Mouse (Mus musculus) MEL (cell line): ENCODE results near the gene Alox5ap. TPM values are rescaled to one million over a fixed set of nuclear protein-coding genes. Genes with fewer than 3 reads are reported as not detected.

Experiments used
- DNase-seq: peaks from one replicate; pipeline ENCODE4 v3.0.0; 2011; ENCODE audit warnings: low read depth, low spot score
- H3K27ac ChIP-seq: 2 replicates; pipeline ENCODE4 v1.5.1; 2012; ENCODE audit warnings: low read depth, mild to moderate bottlenecking, control low read depth, low read length, moderate library complexity; ENCODE audit not compliant: control insufficient read depth
- H3K27me3 ChIP-seq, 2 experiments: fragments of 150-350 bp in 1 of 2; sonication (generic) in 1 of 2; 2 replicates each; pipeline ENCODE4 v1.6.1; 2012; ENCODE audit warnings: low read length in 2 of 2, mild to moderate bottlenecking in 2 of 2, improper control_type of control experiment in 1 of 2, moderate library complexity in 1 of 2; ENCODE audit not compliant: insufficient read depth in 2 of 2, control insufficient read depth in 1 of 2
- H3K36me3 ChIP-seq, 2 experiments: 2 replicates each; pipeline ENCODE4 v1.6.1; 2012 to 2014; ENCODE audit warnings: low read length in 2 of 2, improper control_type of control experiment in 1 of 2, inconsistent platforms in 1 of 2, mild to moderate bottlenecking in 1 of 2; ENCODE audit not compliant: insufficient read depth in 2 of 2, control insufficient read depth in 1 of 2
- H3K4me1 ChIP-seq, 2 experiments: fragments of 150-350 bp in 1 of 2; sonication (generic) in 1 of 2; 2 replicates each; pipeline ENCODE4 v1.6.1; 2012; ENCODE audit warnings: low read length in 2 of 2, improper control_type of control experiment in 1 of 2, mild to moderate bottlenecking in 1 of 2; ENCODE audit not compliant: insufficient read depth in 2 of 2, control insufficient read depth in 1 of 2
- H3K4me3 ChIP-seq, 2 experiments: fragments of 150-350 bp in 1 of 2; sonication (generic) in 1 of 2; 2 replicates each; pipeline ENCODE4 v1.5.1; 2012; ENCODE audit warnings: low read depth in 2 of 2, low read length in 2 of 2, mild to moderate bottlenecking in 2 of 2, moderate library complexity in 2 of 2, control low read depth in 1 of 2, improper control_type of control experiment in 1 of 2; ENCODE audit not compliant: control insufficient read depth in 1 of 2, insufficient read depth in 1 of 2
- H3K79me2 ChIP-seq: 2 replicates; pipeline ENCODE4 v1.6.1; 2012; ENCODE audit warnings: mild to moderate bottlenecking, low read length, moderate library complexity; ENCODE audit not compliant: control insufficient read depth, poor library complexity, insufficient read depth
- H3K9ac ChIP-seq: 2 replicates; pipeline ENCODE4 v1.6.1; 2012; ENCODE audit warnings: low read depth, mild to moderate bottlenecking, control low read depth, low read length, moderate library complexity; ENCODE audit not compliant: control insufficient read depth, poor library complexity, severe bottlenecking
- H3K9me3 ChIP-seq: fragments of 150-350 bp; sonication (generic); replicated peaks from 2 replicates; pipeline ENCODE4 v1.6.1; 2012; ENCODE audit warnings: mild to moderate bottlenecking, low read length, improper control_type of control experiment, moderate library complexity; ENCODE audit not compliant: insufficient read depth
- CTCF ChIP-seq, 3 experiments: IDR thresholded peaks in 2 of 3; conservative IDR thresholded peaks in 1 of 3; 2 replicates each; pipeline ENCODE4 v1.5.1; 2011 to 2012; ENCODE audit warnings: low read length in 3 of 3, low read depth in 2 of 3, mild to moderate bottlenecking in 2 of 3, improper control_type of control experiment in 1 of 3, inconsistent platforms in 1 of 3, mixed read lengths in 1 of 3, moderate library complexity in 1 of 3; ENCODE audit not compliant: control insufficient read depth in 1 of 3, insufficient read depth in 1 of 3, poor library complexity in 1 of 3, severe bottlenecking in 1 of 3
- EP300 ChIP-seq, 2 experiments: IDR thresholded peaks; 2 replicates each; pipeline ENCODE4 v1.6.1; 2011; ENCODE audit warnings: improper control_type of control experiment in 2 of 2, low read length in 2 of 2, low read depth in 1 of 2, mild to moderate bottlenecking in 1 of 2
- ETS1 ChIP-seq: IDR thresholded peaks from 2 replicates; pipeline ENCODE4 v1.6.1; 2012; ENCODE audit warnings: low read depth, mild to moderate bottlenecking, inconsistent platforms, low read length, improper control_type of control experiment, moderate library complexity
- MEF2A ChIP-seq: IDR thresholded peaks from 2 replicates; pipeline ENCODE4 v1.6.1; 2014; ENCODE audit warnings: low read depth, mild to moderate bottlenecking, inconsistent platforms, low read length, improper control_type of control experiment; ENCODE audit not compliant: poor library complexity, insufficient replicate concordance, severe bottlenecking; ENCODE audit errors: extremely low read depth
- NELFE ChIP-seq: IDR thresholded peaks from 2 replicates; pipeline ENCODE4 v1.6.1; 2011; ENCODE audit warnings: low read depth, low read length, improper control_type of control experiment
- NRF1 ChIP-seq: IDR thresholded peaks from 2 replicates; pipeline ENCODE4 v1.6.1; 2014; ENCODE audit warnings: low read depth, mild to moderate bottlenecking, inconsistent platforms, low read length, improper control_type of control experiment, moderate library complexity; ENCODE audit not compliant: poor library complexity, insufficient read depth, severe bottlenecking
- POLR2AphosphoS2 ChIP-seq: IDR thresholded peaks from 2 replicates; pipeline ENCODE4 v1.6.1; 2011; ENCODE audit warnings: low read length, improper control_type of control experiment
- TBP ChIP-seq: IDR thresholded peaks from 2 replicates; pipeline ENCODE4 v1.8.0; 2011; ENCODE audit warnings: low read depth, low read length, improper control_type of control experiment
- TCF12 ChIP-seq: IDR thresholded peaks from 2 replicates; pipeline ENCODE4 v1.6.1; 2014; ENCODE audit warnings: low read depth, mild to moderate bottlenecking, inconsistent platforms, low read length, improper control_type of control experiment, moderate library complexity
- UBTF ChIP-seq: IDR thresholded peaks from 2 replicates; pipeline ENCODE4 v1.6.1; 2012; ENCODE audit warnings: low read depth, mild to moderate bottlenecking, inconsistent platforms, low read length, improper control_type of control experiment, moderate library complexity, borderline replicate concordance; ENCODE audit not compliant: insufficient read depth
- ZNF384 ChIP-seq: IDR thresholded peaks from 2 replicates; pipeline ENCODE4 v1.6.1; 2012; ENCODE audit warnings: low read depth, mild to moderate bottlenecking, inconsistent platforms, low read length, improper control_type of control experiment
- polyA plus RNA-seq, 2 experiments: library from polyadenylated mRNA; stranded (reverse) in 1 of 2; unstranded in 1 of 2; fragments of >175 nt in 1 of 2; fragments of >200 nt in 1 of 2; gene quantifications; 2 replicates each; pipeline versions ENCODE4 v1.2.1 to v1.2.4; 2012; ENCODE audit warnings: low replicate concordance in 2 of 2, low read depth in 1 of 2; ENCODE audit not compliant: insufficient read length in 2 of 2, insufficient read depth in 1 of 2, missing spikeins in 1 of 2
- total RNA-seq: library from RNA; depleted of rRNA; stranded (reverse); fragments of 300-350 nt; gene quantifications from 2 replicates; pipeline ENCODE4 v1.2.3, GENCODE M21; 2012

Gene Alox5ap
- total and polyA plus RNA-seq, 3 experiments: 56.4 to 157 TPM; not detected in 1

DNA sequence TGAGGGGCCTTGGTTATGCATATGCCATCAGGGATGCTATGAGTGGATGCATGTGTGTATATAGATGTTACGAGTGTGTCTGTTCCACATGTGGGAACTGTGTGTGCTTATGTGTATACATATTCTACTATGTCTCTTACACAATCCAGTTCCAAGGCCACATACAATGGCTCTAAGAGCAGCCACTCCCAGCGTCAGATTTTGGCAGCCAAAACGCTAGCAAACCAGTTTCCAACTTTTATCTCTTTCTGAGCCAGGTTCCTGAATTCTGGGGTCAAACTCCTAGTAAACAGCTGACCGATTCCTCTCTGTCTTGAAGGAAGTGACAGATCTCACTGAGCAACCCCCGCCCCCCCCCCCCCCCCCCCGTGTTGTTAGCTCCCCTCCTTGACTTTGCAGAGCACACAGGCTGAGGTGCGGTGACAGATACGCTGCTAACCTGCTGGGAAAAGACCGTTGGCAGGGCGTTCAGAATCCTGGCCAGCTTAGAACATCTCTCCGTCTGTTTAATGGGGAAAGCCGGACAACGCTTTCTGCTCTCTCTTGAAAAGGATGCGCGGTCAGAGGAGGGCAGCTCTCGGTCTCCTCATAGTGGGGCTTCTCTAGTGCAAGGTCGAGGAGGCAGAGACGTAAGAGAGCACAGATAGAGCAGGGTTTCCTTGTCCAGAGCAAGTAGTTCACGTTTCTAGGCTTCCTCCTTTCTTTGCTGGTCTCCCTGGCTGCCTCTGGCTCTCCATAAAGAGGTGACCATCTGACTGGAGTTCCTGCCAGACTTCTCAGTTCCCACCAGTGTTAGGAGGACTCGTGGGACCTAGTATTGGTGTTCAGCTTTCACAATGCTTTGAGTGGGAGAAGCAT lies 17.3 kb upstream of the Alox5ap start (continued):
- no peak for TF ChIP-seq TBP
- no peak for TF ChIP-seq MEF2A
- peak; percentile 30 for TF ChIP-seq NELFE
- TF ChIP-seq ETS1: peak; percentile 89

DNA sequence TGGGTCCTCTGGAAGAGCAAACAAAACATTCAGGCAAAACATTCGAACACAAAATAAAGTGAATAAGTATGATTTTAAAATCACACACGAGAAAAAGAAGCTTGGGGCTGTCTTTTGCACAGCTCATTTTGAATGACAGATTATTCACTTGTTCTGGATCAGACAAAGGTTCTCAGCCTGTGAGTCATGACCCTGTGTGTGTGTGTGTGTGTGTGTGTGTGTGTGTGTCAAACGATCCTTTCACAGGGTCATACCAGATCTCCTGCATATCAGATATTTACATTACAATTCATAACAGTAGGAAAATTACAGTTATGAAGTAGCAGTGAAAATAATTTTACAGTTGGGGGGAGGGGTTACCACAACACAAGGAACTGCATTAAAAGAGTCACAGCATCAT lies 12.3 kb upstream of the Alox5ap start:
- no peaks in the 10 kb centered on the region for H3K79me2 ChIP-seq
- H3K9ac ChIP-seq: no peak overlapping the region
- no peak for TF ChIP-seq EP300 (IDR thresholded peaks at IDR 0.05; ENCODE audit: low read depth in 1 of 2, low read length in 2 of 2)
- no peak for TF ChIP-seq TCF12
- TF ChIP-seq NRF1: no peak
- TF ChIP-seq ZNF384: no peak
- no peaks in the 10 kb centered on the region for H3K36me3 ChIP-seq
- H3K9me3 ChIP-seq: no peaks in the 10 kb centered on the region
- H3K4me3 ChIP-seq: no peak overlapping the region
- no peak overlapping the region for H3K27ac ChIP-seq
- no peak for DNase-seq
- H3K27me3 ChIP-seq: no peaks in the 10 kb centered on the region
- peaks cover 2 to 4% of the 10 kb centered on the region in 2 experiments; a peak in 1 of 4 replicates for H3K4me1 ChIP-seq

GRCm38 (mm10) chr5:149253491-149253890 lies 11.1 kb upstream of the Alox5ap start:
- H3K27ac ChIP-seq: no peak overlapping the region
- DNase-seq: no peak
- peak in 1 of 3 experiments; percentile 18; a peak in 2 of 6 replicates for TF ChIP-seq CTCF (IDR thresholded peaks at IDR 0.05 in 2 of 3, conservative IDR thresholded peaks at IDR 0.05 in 1 of 3; ENCODE audit: control insufficient read depth in 1 of 3, insufficient read depth in 1 of 3, low read depth in 2 of 3, low read length in 3 of 3, poor library complexity in 1 of 3, severe bottlenecking in 1 of 3)
- TF ChIP-seq UBTF: no peak
- no peak for TF ChIP-seq POLR2AphosphoS2
- H3K9ac ChIP-seq: no peak overlapping the region
- no peaks in the 10 kb centered on the region for H3K36me3 ChIP-seq
- H3K4me3 ChIP-seq: no peak overlapping the region
- H3K4me1 ChIP-seq: peaks cover 0 to 2% of the 10 kb centered on the region in 2 experiments; a peak in 1 of 4 replicates
- H3K79me2 ChIP-seq: no peaks in the 10 kb centered on the region
- no peaks in the 10 kb centered on the region for H3K27me3 ChIP-seq
- H3K9me3 ChIP-seq: no peaks in the 10 kb centered on the region
